Mouse (Mus musculus) layer of hippocampus, adult 9-11 months (tissue): ENCODE results near the gene Gtpbp10.

ENCODE experiments used
- DNase-seq: peaks from one replicate; pipeline ENCODE4 v3.0.0; 2022

The Gtpbp10 gene

GRCm38 (mm10) chr5:5559079-5559740, at the start of gene Gtpbp10:
Gene Gtpbp10 (minus strand): TSS chr5:5559538.
- DNase-seq, result peak; percentile 86

GRCm38 (mm10) chr5:5587686-5588085, 28.3 kb upstream of the Gtpbp10 start:
- DNase-seq, result no peak

GRCm38 (mm10) chr5:5573749-5574317, 14.5 kb upstream of the Gtpbp10 start, which contains the start of gene Gm8773:
Gene Gm8773 (plus strand): TSS chr5:5573799.
- no peak for DNase-seq

GRCm38 (mm10) chr5:5562435-5562834, 3.1 kb upstream of the Gtpbp10 start:
- no peak for DNase-seq

- DNase-seq, result no peak
These were observed 1.8 kb upstream of the Gtpbp10 start for GRCm38 (mm10) chr5:5561041-5561706.

GRCm38 (mm10) chr5:5559798-5560197, 460 bp upstream of the Gtpbp10 start:
- DNase-seq, result no peak

GRCm38 (mm10) chr5:5551110-5551509, 8.2 kb downstream of the Gtpbp10 start:
- no peak for DNase-seq

GRCm38 (mm10) chr5:5540385-5540784, 19.0 kb downstream of the Gtpbp10 start:
- DNase-seq, result no peak

- no peak for DNase-seq
These were observed 19.6 kb downstream of the Gtpbp10 start for GRCm38 (mm10) chr5:5539771-5540170.

GRCm38 (mm10) chr5:5536131-5536530, 23.2 kb downstream of the Gtpbp10 start:
- DNase-seq, result no peak

- DNase-seq, result no peak
These were observed 25.5 kb downstream of the Gtpbp10 start for GRCm38 (mm10) chr5:5533656-5534420.

- DNase-seq, result no peak
These were observed 43.9 kb downstream of the Gtpbp10 start for GRCm38 (mm10) chr5:5515411-5515810.

- DNase-seq, result peak; percentile 97
These were observed 44.9 kb downstream of the Gtpbp10 start, which contains the start of gene Cldn12 for GRCm38 (mm10) chr5:5514196-5515076. Gene Cldn12 (minus strand): TSS chr5:5514958.

GRCm38 (mm10) chr5:5511401-5511800, 47.9 kb downstream of the Gtpbp10 start:
- DNase-seq, result no peak

- no peak for DNase-seq
These were observed 48.3 kb downstream of the Gtpbp10 start for GRCm38 (mm10) chr5:5510989-5511388.

- no peak for DNase-seq
These were observed 48.9 kb downstream of the Gtpbp10 start for GRCm38 (mm10) chr5:5510304-5510887.

- DNase-seq, result no peak
These were observed 51.1 kb downstream of the Gtpbp10 start for GRCm38 (mm10) chr5:5508231-5508630.

GRCm38 (mm10) chr5:5507701-5508225, 51.6 kb downstream of the Gtpbp10 start:
- peak; percentile 57 for DNase-seq

- DNase-seq, result no peak
These were observed 54.9 kb downstream of the Gtpbp10 start for GRCm38 (mm10) chr5:5504456-5504855.

- no peak for DNase-seq
These were observed 56.0 kb downstream of the Gtpbp10 start for GRCm38 (mm10) chr5:5503381-5503780.

GRCm38 (mm10) chr5:5501583-5501982, 57.8 kb downstream of the Gtpbp10 start:
- DNase-seq, result no peak

- no peak for DNase-seq
These were observed 62.9 kb downstream of the Gtpbp10 start for GRCm38 (mm10) chr5:5496393-5496792.
